Mouse (Mus musculus) adipocyte (in vitro differentiated cells): ENCODE measurements at regions not wholly inside any gene's neighbourhood (a gene's known extent, or its start where the extent isn't known, plus 50 kb on each side); places are given as distances from the start of the nearest gene placed in this dataset.

Source experiments
- DNase-seq: peaks from one replicate; pipeline ENCODE4 v3.0.0-alpha.2; 2016; ENCODE audit warnings: low spot score

- no peak for DNase-seq
Measured at GRCm38 (mm10) chr13:72803374-72803773, 174.8 kb downstream of the Irx2 start.

- no peak for DNase-seq
Measured at GRCm38 (mm10) chr13:72809226-72809625, 180.6 kb downstream of the Irx2 start.

- no peak for DNase-seq
Measured at GRCm38 (mm10) chr13:72810626-72811025, 182.0 kb downstream of the Irx2 start.

GRCm38 (mm10) chr13:72814616-72815015 lies 186.0 kb downstream of the Irx2 start:
- no peak for DNase-seq

GRCm38 (mm10) chr13:72815236-72815932 lies 186.8 kb downstream of the Irx2 start:
- no peak for DNase-seq

- DNase-seq, result no peak
Measured at GRCm38 (mm10) chr13:72815933-72816553, 187.4 kb downstream of the Irx2 start.

- no peak for DNase-seq
Measured at GRCm38 (mm10) chr13:72816856-72817255, 188.2 kb downstream of the Irx2 start.

GRCm38 (mm10) chr13:72817521-72817920 lies 188.9 kb downstream of the Irx2 start:
- no peak for DNase-seq

GRCm38 (mm10) chr13:72817930-72818329 lies 189.3 kb downstream of the Irx2 start:
- no peak for DNase-seq

- no peak for DNase-seq
Measured at GRCm38 (mm10) chr13:72826613-72827012, 198.0 kb downstream of the Irx2 start.

GRCm38 (mm10) chr13:72829331-72829730 lies 200.7 kb downstream of the Irx2 start:
- no peak for DNase-seq

- DNase-seq, result no peak
Measured at GRCm38 (mm10) chr13:72833326-72833725, 204.7 kb downstream of the Irx2 start.

GRCm38 (mm10) chr13:72837016-72837415 lies 208.4 kb downstream of the Irx2 start:
- no peak for DNase-seq

GRCm38 (mm10) chr13:72848097-72848496 lies 219.5 kb downstream of the Irx2 start:
- no peak for DNase-seq

- DNase-seq, result no peak
Measured at GRCm38 (mm10) chr13:72849841-72850240, 221.2 kb downstream of the Irx2 start.

- no peak for DNase-seq
Measured at GRCm38 (mm10) chr13:72852896-72853295, 224.3 kb downstream of the Irx2 start.

GRCm38 (mm10) chr13:72875921-72876320 lies 247.3 kb downstream of the Irx2 start:
- DNase-seq, result no peak

GRCm38 (mm10) chr13:72894982-72895381 lies 266.4 kb downstream of the Irx2 start:
- DNase-seq, result no peak

GRCm38 (mm10) chr13:72902576-72902975 lies 274.0 kb downstream of the Irx2 start:
- no peak for DNase-seq

- no peak for DNase-seq
Measured at GRCm38 (mm10) chr13:72918895-72919294, 290.3 kb downstream of the Irx2 start.

GRCm38 (mm10) chr13:72920368-72920767 lies 291.7 kb downstream of the Irx2 start:
- no peak for DNase-seq

- DNase-seq, result no peak
Measured at GRCm38 (mm10) chr13:72924560-72925135, 296.0 kb downstream of the Irx2 start.

GRCm38 (mm10) chr13:72937246-72937645 lies 308.6 kb downstream of the Irx2 start:
- DNase-seq, result no peak
